Mouse (Mus musculus) small intestine, adult 10 weeks (tissue): ENCODE data around the gene Tmem233. TPM values are rescaled to one million over a fixed set of nuclear protein-coding genes. Genes with fewer than 3 reads are reported as not detected.

ENCODE experiments used
- polyA plus RNA-seq: library from polyadenylated mRNA; stranded (reverse); fragments of 350-450 nt; fragmentation: Illumina TruSeq; extraction: RNeasy Lipid Tissue Mini Kit (QIAGEN cat#74804); gene quantifications from one replicate; pipeline ENCODE4 v1.2.3, GENCODE M21; 2014; ENCODE audit warnings: low replicate concordance

Tmem233 gene
- not detected for polyA plus RNA-seq

GRCm38 (mm10) chr5:116083081-116083480 is at the start of gene Tmem233:
Tmem233 (minus strand) TSS chr5:116083244.

GRCm38 (mm10) chr5:116024327-116024739 is 58.7 kb downstream of the Tmem233 start, which contains the start of gene Prkab1:
Prkab1 (minus strand) TSS chr5:116024508.

Other genes starting within 250 kb of the Tmem233 start
- gene Cit, start 238.0 kb downstream of the Tmem233 start, polyA plus RNA-seq = 2.4 TPM
- gene Prkab1, start 58.7 kb downstream of the Tmem233 start, polyA plus RNA-seq = 7.2 TPM
- gene Ccdc60, start 205.7 kb upstream of the Tmem233 start, polyA plus RNA-seq = 0.19 TPM